Mouse (Mus musculus): ENCODE data around the gene 1810055G02Rik. TPM values are rescaled to one million over a fixed set of nuclear protein-coding genes. Genes with fewer than 3 reads are reported as not detected.

1810055G02Rik gene
- total RNA-seq (2017): 3.1 and 5.1 TPM in 2 replicates

DNA sequence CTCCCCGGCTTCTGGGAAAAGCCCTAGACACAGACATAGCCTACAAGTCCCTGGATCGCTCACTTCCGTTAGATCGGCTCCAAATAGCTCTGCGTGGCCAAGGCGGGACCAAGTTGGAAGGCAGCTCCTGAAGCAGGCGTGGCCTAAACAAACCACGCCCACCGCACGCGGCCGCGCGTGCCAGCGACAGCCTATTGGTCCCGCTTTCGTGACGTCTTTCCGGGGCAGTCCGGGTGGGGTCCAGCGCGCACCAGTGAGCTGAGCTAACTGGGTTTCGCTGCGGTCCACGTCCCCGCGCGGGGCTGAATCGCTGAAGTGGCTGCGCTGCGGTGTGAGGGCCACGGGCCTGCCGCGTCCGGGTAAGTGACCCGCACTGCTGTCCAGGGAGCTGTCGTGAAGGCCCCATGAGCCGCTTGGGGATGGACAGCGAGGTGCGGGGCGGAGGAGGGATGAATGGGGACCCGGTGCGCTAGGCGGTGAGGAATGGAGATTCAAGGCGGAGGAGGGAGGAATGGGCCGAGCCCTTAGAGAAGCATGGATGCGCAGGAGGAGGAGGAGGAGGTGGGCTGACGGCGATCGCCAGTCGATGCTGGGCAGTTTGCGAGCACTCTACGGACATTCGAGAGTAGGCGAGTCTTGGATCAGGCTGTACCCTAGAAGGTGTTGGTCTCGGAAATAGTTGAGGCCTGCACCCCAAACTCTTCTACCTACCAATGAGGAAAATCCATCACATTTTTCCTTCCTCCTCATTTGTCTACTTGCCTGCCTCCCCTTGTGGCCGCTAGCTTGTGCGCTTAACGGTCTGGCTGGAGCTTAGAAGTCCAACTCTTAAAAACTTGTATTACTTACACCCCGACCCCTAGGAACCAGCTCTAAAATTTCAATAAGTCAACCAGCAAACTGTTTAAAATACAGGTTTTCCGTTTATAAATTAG is at the start of gene 1810055G02Rik:
TSS of gene 1810055G02Rik (plus strand) at position 216 of the 935 bp plus-strand sequence.
- peak; percentile 91 for ATAC-seq (ENCODE audit: extremely low read depth, insufficient number of reproducible peaks, low FRiP score, poor library complexity, severe bottlenecking)

DNA sequence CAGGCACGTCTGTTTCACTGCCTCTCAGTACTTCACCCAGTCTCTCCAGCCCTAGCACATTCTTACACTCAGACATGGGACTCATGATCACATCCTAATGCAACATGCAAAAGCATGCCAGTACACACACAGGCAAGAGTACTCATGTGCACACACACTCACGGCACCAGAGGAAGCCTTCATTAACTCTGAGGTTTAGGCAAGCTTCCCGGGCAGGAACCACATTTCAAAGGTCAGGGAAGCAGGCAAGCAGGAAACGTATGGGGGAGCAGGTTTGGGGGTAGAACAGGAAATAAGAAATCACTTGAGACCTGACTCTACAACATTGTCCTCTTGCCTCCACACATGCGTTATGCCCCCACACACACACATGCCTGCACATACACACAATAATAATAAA is 42.6 kb upstream of the 1810055G02Rik start:
- no peak for ATAC-seq (ENCODE audit: extremely low read depth, insufficient number of reproducible peaks, low FRiP score, poor library complexity, severe bottlenecking)

DNA sequence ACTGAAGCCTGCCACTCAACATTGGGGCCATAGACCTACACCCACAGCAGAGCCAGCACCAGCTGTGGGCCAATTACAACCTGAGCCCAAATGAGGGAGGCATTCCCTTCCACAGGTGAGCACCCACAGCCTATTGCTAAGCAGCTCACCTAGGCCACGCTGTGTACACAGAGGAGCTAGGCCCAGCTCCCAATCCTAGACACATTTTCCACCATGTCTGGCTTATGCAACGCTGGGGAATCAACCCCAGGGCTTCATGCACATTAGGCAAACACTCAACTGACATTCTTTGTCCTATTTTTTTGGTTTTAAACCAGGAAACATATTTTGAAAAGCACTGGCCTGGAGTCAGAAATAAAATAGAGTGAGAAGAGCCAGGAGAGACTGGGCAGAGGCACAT is 41.5 kb upstream of the 1810055G02Rik start:
- ATAC-seq (ENCODE audit: extremely low read depth, insufficient number of reproducible peaks, low FRiP score, poor library complexity, severe bottlenecking): no peak

DNA sequence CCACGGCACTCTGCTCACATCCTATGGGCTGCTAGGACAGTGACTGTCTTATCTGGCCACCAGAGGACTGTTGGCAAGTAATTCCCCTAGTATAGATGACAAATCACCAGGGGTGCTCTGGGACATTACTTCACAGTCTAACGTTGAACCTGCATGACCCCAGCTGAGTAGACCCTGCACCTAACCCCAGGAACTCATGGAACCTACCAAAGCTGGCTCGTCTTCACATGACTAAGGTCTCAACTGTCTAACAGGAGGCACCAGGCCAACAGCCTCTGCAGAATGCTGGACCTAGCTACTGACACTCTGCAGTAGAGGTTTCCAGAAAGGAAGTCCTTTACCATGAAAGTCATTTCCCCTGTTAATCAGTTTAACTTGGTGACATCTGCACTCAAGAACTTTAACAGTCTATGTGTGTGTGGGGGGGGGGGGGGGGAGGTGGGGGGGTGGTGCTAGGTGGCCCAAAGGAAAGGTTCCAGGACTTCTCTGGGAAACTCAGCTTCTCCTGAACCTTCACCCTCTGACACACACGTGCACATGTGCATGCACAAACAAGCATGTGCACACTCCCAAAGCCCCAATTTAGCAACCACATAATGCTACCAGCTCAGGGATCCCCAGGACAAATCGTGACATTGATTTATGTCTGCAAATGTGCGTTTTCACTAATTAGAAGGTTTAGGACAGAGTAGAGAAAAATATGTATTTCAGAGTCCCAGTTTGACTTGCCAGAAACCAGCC is 40.8 kb upstream of the 1810055G02Rik start:
- no peak for ATAC-seq (ENCODE audit: extremely low read depth, insufficient number of reproducible peaks, low FRiP score, poor library complexity, severe bottlenecking)

DNA sequence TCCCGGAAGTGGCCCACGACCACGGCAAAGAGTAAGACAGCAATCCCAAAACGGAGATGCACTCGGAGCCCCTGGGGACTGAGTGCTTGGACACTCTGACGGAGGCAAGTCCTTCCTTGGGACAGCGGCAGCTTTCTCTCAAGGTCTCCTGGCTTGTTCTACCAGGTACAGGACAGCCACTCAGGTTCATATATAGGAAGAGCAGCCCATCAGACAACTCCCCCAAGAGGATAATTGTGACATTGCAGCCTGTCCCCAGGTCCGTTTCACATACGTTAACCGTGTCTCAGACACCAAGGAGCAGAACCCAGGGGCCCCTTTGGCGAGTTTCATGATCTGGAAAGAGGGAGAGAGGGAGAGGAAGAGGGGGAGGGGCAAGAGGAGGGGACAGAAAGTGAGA is 40.1 kb upstream of the 1810055G02Rik start:
- peak; percentile 52; the same call in 1 of the 2 replicates for ATAC-seq (ENCODE audit: extremely low read depth, insufficient number of reproducible peaks, low FRiP score, poor library complexity, severe bottlenecking)

DNA sequence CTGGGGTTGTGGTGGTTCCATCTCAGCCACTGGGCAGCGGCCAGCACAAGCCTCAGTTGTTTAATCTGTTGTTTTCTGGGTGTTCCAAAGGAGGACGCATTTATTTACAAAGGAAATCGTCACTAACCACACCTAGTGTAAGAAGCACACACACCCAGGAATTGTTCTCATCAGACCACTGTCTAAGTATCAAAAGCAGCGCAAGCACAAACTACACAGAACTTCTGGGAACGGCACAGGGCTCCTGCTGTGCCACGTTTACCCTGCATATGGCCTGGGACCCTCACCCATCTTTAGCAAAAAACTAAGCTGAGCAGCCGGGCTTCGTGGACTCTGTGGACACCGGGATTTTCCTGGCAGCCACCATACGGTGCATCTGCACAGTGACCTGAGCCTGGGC is 39.5 kb upstream of the 1810055G02Rik start:
- ATAC-seq (ENCODE audit: extremely low read depth, insufficient number of reproducible peaks, low FRiP score, poor library complexity, severe bottlenecking): no peak

DNA sequence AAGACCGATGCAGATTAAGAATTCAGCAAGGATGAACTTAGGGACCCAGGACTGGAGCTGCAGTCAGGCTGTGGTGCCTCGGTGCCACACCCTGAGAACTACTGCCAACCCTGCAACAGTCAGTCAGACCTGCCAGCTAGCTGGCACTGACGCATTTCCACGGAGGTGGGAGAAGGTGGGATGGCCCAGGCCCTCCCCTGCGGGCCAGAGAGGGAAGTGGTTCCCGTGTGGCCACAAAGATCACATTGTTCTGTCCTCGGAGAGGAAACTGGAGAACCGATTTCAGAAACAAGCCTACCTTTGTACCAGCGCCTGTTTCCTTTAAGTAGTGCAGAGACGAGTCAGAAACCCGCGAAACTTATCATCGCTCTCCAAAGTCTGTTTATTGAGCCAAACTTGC is 39.0 kb upstream of the 1810055G02Rik start:
- peak; percentile 10; the same call in 1 of the 2 replicates for ATAC-seq (ENCODE audit: extremely low read depth, insufficient number of reproducible peaks, low FRiP score, poor library complexity, severe bottlenecking)

DNA sequence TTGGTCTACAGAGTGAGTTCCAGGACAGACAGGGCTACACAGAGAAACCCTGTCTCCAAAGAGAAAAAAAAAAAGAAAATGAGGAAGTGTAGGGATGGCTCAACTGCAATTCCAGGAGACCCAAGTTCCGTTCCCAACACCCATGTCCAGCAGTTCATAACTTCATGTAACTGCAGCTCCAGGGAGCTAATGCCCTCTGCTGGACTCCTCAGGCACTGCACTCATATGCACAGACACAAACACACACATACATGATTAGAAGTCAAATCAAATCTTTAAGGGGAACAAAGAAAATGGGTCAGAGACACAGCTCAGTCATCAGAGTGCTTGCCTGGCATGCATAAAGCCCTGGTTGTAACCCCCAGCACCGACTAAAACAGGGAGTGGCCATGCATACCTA is 34.9 kb upstream of the 1810055G02Rik start:
- no peak for ATAC-seq (ENCODE audit: extremely low read depth, insufficient number of reproducible peaks, low FRiP score, poor library complexity, severe bottlenecking)

DNA sequence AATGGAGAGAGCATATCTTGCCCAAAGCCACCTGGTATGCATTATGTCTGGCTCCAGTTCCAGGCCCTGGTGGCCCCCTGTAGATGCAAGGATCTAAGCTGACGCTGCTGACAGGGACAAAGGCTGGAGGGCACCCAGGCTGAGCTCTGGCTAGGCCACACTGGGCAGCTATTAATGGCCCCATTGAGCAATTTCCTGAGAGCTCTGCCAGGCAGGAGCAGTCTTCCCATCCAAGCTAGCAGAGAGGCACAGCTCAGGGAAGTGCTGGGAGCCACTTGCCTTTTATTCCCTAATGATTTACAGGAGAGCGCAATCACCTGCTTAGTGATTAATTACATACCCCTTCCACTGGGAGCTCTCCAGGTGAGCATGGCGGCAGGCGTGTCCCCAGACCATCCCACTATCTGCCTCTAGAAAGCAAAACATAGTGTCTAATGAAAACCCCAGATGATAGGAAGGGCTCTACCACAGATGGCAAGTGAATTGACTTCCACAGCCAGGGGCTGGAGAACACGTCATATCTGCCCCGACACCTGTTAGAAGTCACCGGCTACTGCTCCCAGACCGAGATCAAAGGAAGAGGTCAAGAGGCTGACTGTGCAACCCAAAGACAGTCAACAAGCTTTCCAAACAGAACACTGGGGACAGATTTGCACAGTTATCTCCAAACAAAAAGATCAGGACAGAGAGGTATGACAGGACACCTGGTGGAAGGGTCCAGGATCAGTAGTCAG is 33.8 kb upstream of the 1810055G02Rik start:
- no peak for ATAC-seq (ENCODE audit: extremely low read depth, insufficient number of reproducible peaks, low FRiP score, poor library complexity, severe bottlenecking)

DNA sequence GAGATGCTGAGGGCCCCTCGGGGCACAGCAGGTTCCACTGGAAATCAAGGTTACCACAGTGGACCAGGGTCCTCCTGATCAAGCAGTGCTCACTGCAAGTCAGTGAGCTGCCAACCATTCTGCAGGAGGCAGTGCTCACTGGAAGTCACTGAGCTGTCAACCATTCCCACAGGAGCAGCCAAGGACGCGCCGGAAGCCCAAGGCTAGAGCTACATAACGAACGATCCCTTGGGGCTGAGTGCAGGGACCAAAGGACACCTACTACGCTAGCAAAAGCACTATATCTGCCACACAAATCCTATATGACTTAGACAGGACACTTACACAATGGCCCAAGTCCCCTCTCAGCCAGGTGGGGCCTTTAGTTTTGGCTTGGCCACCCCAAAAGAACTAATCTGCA is 27.4 kb upstream of the 1810055G02Rik start:
- no peak for ATAC-seq (ENCODE audit: extremely low read depth, insufficient number of reproducible peaks, low FRiP score, poor library complexity, severe bottlenecking)

DNA sequence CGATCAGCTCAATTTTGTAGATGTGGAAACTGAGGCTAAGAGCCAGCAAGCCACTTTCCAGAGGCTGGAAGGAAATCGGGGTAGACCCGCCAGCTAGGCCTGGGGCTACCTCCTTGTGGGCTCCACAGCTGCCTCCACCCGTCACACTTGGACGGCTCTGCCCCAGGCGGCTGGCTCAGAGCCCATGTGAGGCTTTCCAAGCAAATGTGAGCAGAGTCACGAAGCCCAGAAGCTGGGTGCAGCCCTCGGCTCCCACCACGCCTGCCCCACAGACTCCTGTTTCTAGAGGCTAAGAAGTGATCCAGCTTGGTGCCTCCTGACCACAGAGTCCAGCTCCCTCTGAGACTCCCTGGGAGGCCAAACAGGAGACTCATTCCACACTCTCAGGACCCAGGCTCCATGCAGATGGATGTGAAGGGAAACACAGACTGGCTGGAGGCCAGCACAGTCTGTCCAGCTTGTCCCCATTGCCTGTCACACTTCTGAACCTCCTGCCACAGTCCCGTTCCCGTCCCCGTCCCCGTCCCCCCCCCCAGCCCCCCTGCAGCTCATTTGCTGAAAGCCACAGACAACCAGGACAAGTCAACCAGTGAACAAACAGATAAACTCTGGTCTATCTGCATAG is 26.7 kb upstream of the 1810055G02Rik start:
- ATAC-seq (ENCODE audit: extremely low read depth, insufficient number of reproducible peaks, low FRiP score, poor library complexity, severe bottlenecking): no peak

DNA sequence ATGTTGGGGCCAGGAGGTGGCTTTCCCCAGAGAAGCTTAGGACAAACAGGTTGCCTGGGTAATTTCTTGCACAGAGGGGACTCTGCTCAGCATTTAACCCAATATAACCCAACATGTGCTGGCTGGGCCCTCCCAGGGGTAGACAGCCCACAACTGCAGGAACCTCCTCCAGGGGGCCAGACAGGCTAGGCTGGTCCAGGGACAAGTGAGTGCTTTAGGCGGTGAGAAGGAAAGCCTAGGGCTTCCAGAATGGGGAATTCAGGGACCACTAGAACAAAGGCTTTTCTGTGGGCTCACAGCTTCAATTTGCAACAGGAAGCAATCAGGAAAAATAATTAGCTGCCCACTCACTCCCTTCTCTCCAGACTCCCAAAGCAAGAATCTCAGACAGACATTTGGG is 23.7 kb upstream of the 1810055G02Rik start:
- ATAC-seq (ENCODE audit: extremely low read depth, insufficient number of reproducible peaks, low FRiP score, poor library complexity, severe bottlenecking): no peak

DNA sequence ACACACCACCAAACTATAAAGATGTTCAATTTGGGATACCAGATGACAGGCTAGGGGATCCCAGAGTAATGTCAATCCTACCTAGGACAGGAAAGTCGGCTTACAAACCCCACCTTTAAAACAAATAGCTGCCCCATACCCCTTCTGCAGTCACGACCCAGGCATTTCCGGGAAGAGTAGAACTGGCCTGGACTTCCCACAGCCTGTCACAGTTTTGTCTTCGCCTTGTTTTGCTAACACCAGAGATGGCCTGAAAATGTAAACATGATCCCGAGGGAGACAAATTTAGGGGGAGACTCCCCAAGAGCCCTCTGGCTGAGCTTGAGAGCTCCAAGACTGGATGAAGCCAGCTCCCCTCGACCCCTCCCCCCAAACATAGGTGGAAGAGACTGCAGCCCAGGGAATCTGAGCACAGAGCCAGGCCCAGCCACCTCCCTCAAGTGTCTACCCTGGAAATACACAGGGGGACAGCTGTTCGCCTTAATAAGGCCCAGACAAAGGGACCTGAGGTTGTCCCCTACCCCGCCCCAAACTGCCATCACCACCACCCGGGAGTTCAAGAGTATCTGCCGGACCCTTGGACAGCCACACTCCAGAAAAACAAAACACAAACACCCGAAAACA is 23.0 kb upstream of the 1810055G02Rik start:
- ATAC-seq (ENCODE audit: extremely low read depth, insufficient number of reproducible peaks, low FRiP score, poor library complexity, severe bottlenecking): no peak

DNA sequence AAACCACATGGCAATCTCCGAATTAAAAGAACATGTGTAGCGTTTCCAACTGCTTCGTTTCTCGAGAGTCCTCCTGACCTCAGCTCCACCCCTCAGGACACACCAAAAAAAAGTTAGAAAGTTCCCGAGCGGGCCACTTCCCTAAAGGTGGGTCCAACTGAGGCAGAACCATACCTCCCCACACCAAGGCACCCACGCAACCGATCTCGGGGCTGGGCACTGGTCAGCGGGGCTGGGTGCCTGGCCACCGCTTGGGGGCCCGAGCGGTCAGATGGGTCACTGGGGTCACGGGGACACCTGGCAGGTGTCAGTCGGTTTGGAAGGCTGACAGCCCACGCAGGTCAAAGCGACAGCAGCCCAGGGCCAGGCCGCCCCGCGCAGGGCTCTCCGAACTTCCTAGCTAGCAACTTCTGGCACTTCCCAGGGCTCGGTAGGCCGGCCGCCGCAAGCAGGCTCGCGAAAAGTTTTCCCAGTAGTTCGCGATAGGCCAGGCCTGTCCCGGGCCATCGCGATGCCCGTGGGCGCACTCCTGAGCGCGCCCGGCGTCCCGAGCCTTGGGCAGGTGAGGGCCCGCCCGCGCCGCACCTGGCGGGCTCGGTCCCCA is 22.4 kb upstream of the 1810055G02Rik start:
- ATAC-seq (ENCODE audit: extremely low read depth, insufficient number of reproducible peaks, low FRiP score, poor library complexity, severe bottlenecking): no peak

DNA sequence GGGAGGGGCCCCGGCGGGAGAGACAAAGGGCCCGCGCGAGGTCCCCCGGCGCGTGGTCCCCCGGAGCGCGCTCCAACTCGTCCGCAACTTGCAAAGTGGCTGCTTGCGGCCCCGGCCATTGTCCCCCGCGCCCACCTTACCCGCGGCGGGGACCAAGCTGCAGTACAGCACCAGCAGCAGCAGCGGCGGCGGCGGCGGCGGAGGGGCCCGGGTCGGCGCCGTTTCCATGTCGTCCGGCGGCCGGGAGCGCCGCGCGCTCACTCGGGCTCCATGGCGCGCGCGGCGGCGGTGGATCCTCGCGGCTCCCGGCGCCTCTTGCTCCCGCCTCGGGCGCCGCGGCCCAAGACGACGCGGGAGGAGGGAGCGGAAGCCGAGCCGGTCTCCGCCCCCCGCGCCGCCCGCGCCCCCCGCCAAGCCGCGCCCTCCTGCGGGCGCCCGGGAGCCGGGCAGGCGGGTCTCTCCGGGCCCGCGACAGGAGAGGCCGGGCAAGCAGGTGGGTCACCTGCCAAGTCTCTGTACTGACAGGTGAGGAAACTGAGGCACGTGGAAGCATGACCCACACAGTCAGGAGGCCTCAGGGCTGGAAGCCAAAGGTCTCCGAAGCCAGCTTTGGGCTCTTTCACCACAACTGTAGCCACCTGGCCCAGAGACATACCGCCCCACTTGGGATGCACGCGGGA is 21.7 kb upstream of the 1810055G02Rik start, which contains the start of gene Lrp5:
TSS of gene Lrp5 (minus strand) at position 350 of the 680 bp plus-strand sequence.
- no peak for ATAC-seq (ENCODE audit: extremely low read depth, insufficient number of reproducible peaks, low FRiP score, poor library complexity, severe bottlenecking)

DNA sequence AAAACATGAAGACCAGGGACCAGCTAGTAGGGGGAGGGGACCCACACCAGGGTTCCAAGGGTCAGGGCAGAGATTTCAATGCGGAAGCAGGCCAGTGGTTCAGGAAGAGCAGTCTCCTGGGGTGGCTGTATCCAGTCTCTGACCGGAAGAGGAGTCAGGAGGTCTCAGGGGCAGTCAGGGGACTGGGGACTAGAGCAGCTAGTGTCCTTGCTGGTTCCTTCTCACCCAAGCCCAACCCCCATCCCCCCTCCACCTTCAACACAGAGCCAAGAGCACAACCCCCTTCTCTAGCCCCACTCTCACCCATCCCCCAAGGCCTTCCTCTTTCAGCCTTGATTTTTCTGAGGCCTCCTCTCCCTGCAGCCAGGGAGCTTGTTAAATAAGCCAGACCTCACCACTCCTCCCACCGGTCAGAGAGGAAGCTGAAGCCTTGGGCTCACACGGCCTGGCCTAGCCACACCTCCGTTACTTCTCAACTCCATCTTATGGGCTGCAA is 20.4 kb upstream of the 1810055G02Rik start:
- ATAC-seq (ENCODE audit: extremely low read depth, insufficient number of reproducible peaks, low FRiP score, poor library complexity, severe bottlenecking): peak; percentile 36; the same call in 1 of the 2 replicates

DNA sequence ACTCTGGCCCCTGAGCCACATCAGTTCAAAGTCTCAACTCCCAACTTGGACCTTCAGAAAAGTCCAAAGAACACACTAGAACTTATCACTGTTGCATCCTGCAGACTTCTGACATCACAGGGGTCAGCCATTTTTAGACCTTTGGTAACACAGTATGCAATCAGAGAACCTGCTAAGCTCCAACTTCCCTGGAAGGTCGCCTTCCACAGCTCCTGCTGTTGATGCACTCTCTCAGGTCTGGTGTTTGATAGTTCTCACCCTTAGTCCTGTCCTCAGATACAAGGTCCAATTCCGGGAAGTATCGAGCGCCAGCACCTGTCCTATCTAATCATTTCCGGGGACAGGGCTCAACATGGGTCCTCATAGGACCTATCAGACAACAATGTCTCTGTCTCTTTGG is 16.8 kb upstream of the 1810055G02Rik start:
- no peak for ATAC-seq (ENCODE audit: extremely low read depth, insufficient number of reproducible peaks, low FRiP score, poor library complexity, severe bottlenecking)

All from neutrophil, adult 5-6 weeks (primary cell).